10 mouse cellular contexts compared by ENCODE assay signal in genomic region chr4:124772125-124772524, GRCm38 (mm10). TPM values are rescaled to one million over a fixed set of nuclear protein-coding genes. Genes with fewer than 3 reads are reported as not detected.
DNase-seq lines count a peak whose midpoint lies in the region; ATAC-seq and TF ChIP-seq lines count a peak whose summit lies in the region.
"Had no signal": no experiment of that assay in that cellular context is flagged by ENCODE, and none has a peak within 500 bp of the region (broad histone marks: within the 10 kb centered on the region; RNA-seq: fewer than 3 reads in every experiment).

No protein-coding gene starts in this region.

- TF ChIP-seq POLR2A in heart, adult 2 months (IDR thresholded peaks at IDR 0.05; ENCODE audit: insufficient read depth, low read depth, low read length): no peak

- no peak for DNase-seq in heart, adult 2 months
- DNase-seq in heart, postnatal 36 days: no peak
- DNase-seq in liver: peak; percentile 15
- DNase-seq in spleen, postnatal 14 days (ENCODE audit: low spot score in 2 of 2): no peak
- DNase-seq in thymus, postnatal 25 days: no peak
- no peak for DNase-seq in thymus, postnatal 14 days
- DNase-seq: adrenal gland, adult 8-10 months had no signal

- no peak overlapping the region for H3K4me3 ChIP-seq in heart, adult 2 months

- no peaks in the 10 kb centered on the region for H3K36me3 ChIP-seq in heart, adult 2 months (ENCODE audit: control insufficient read depth, insufficient read depth, low read length)

- WGBS in heart, adult 2 months: 40% methylated on average over 4 of the region's 4 CpGs

- peak overlapping the region; percentile 16; the same call in 1 of the 2 replicates for H3K9ac ChIP-seq in heart, adult 2 months (ENCODE audit: low read depth, low read length)

- peak overlapping the region; percentile 24 for H3K27ac ChIP-seq in heart, adult 2 months

- H3K27me3 ChIP-seq in heart, adult 2 months (ENCODE audit: control insufficient read depth, insufficient read depth, low read length): no peaks in the 10 kb centered on the region
- H3K27me3 ChIP-seq: CH12.LX had no signal

- ATAC-seq in common myeloid progenitor, adult 5-6 weeks (replicated peaks; ENCODE audit: low read depth, poor library complexity, severe bottlenecking): peak; percentile 79
- peak; percentile 55 for ATAC-seq in megakaryocyte, adult 5-6 weeks (ENCODE audit: poor library complexity, severe bottlenecking)

- peaks cover 6% of the 10 kb centered on the region for H3K4me1 ChIP-seq in heart, adult 2 months (ENCODE audit: control insufficient read depth, insufficient read depth, low read length)

- no peak for TF ChIP-seq CTCF in heart, adult 2 months (IDR thresholded peaks at IDR 0.05)

- intact Hi-C loops in heart, adult 2 months (cut with DNase I): no loop called here
- intact Hi-C loops in heart, postnatal 36 days (cut with DNase I): no loop called here

- H3K79me2 ChIP-seq in heart, adult 2 months (replicated peaks; ENCODE audit: control insufficient read depth, insufficient read depth, low read length): no peaks in the 10 kb centered on the region

- TF ChIP-seq EP300 in heart, adult 2 months (IDR thresholded peaks at IDR 0.05; ENCODE audit: insufficient read depth, low read depth, low read length): 0 out of 2 replicates have a peak, but pooled peaks have one; percentile 12

RNA-seq across cellular contexts. Expression of gene Mtf1, which starts 29.8 kb away (rescaled TPM):
- 10 to 100 TPM; 15.3 to 15.7 TPM for total RNA-seq in heart, adult 2 months (2021)
- 4.7 and 9.1 TPM in 2 replicates for polyA plus RNA-seq in heart, adult 2 months (2012; rRNA removed)
- 10 to 100 TPM; 14.8 to 14.9 TPM for total RNA-seq in heart, postnatal 36 days (2021)
- 26.1 and 35.9 TPM in 2 replicates for total RNA-seq in common myeloid progenitor, adult 5-6 weeks (2017)
- total RNA-seq in megakaryocyte, adult 5-6 weeks (2015): 22.8 and 25.4 TPM in 2 replicates
- total RNA-seq in megakaryocyte, adult 5-6 weeks (2017): 24.5 and 24.9 TPM in 2 replicates

RNA-seq across cellular contexts. Expression of gene Inpp5b, which starts 30.5 kb away (rescaled TPM):
- total RNA-seq in heart, adult 2 months (2021): 1 to 10 TPM; 8.0 to 8.2 TPM
- 17.8 and 29.8 TPM in 2 replicates for polyA plus RNA-seq in heart, adult 2 months (2012; rRNA removed)
- 10 to 100 TPM in 1 of 2 experiments, 1 to 10 TPM in 1; 8.6 to 11.7 TPM for total RNA-seq in heart, postnatal 36 days (2021)
- 32.2 and 50.2 TPM in 2 replicates for total RNA-seq in common myeloid progenitor, adult 5-6 weeks (2017)
- total RNA-seq in megakaryocyte, adult 5-6 weeks (2015): 32.6 and 45.0 TPM in 2 replicates
- 40.7 and 48.4 TPM in 2 replicates for total RNA-seq in megakaryocyte, adult 5-6 weeks (2017)

RNA-seq across cellular contexts. Expression of gene Sf3a3, which starts 57.5 kb away (rescaled TPM):
- 10 to 100 TPM; 18.0 to 19.4 TPM for total RNA-seq in heart, adult 2 months (2021)
- polyA plus RNA-seq in heart, adult 2 months (2012; rRNA removed): 7.7 and 11.5 TPM in 2 replicates
- 10 to 100 TPM; 18.1 to 18.2 TPM for total RNA-seq in heart, postnatal 36 days (2021)
- 162 and 189 TPM in 2 replicates for total RNA-seq in common myeloid progenitor, adult 5-6 weeks (2017)
- 58.3 and 58.6 TPM in 2 replicates for total RNA-seq in megakaryocyte, adult 5-6 weeks (2015)
- 88.3 and 100 TPM in 2 replicates for total RNA-seq in megakaryocyte, adult 5-6 weeks (2017)
